Mouse (Mus musculus): ENCODE measurements around the gene Plscr3.
"Not testable (repeated sequence)": the region's sequence is repeated elsewhere in the genome, so short reads cannot be mapped to it uniquely, and the experiment has no call there.

Gene Plscr3

DNA sequence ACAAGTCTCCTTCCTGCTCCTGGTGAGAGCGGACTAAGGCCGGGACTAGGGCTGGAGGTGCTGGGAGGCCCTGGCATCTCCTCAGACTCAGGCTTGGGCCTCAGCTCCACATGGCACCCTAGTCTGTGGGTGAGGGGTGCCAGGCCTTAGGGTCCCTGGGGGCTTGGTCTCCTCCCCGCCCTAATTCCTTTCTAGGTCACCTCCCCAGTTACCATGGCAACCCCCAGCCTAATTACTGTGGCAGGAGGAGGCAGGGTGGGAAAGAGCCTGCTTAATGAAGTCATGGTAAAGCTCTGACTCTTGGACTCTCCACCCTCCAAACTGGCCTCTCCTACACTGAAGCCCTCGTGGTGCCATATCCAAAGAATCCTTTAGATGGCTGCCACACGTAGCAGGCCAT is 17.3 kb upstream of the Plscr3 start:
- peak; percentile 36 for DNase-seq (ENCODE audit: low read depth, low spot score)

DNA sequence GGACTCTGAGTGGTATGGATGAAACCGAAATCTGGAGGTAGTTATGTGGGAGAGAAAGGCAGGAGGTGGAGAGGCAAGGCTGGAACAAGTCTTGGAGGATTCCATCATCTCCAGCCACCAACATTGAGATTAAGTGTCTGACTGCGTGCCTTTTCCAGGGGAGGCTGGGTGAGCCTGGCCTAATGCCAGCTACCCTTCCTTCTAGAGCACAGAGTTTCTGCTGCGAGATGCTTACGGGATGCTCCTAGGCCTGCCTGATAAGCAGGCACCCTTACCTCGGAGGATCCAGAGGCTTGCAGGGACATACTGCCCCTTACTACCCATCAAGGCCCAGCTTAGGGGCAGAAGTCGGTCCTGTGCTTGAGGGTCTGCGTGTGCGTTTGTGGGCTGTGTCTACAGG is 12.6 kb upstream of the Plscr3 start:
- no peak for DNase-seq (ENCODE audit: low read depth, low spot score)

GRCm38 (mm10) chr11:69834001-69834549 is 12.1 kb upstream of the Plscr3 start:
- peak; percentile 84 for DNase-seq (ENCODE audit: low read depth, low spot score)

DNA sequence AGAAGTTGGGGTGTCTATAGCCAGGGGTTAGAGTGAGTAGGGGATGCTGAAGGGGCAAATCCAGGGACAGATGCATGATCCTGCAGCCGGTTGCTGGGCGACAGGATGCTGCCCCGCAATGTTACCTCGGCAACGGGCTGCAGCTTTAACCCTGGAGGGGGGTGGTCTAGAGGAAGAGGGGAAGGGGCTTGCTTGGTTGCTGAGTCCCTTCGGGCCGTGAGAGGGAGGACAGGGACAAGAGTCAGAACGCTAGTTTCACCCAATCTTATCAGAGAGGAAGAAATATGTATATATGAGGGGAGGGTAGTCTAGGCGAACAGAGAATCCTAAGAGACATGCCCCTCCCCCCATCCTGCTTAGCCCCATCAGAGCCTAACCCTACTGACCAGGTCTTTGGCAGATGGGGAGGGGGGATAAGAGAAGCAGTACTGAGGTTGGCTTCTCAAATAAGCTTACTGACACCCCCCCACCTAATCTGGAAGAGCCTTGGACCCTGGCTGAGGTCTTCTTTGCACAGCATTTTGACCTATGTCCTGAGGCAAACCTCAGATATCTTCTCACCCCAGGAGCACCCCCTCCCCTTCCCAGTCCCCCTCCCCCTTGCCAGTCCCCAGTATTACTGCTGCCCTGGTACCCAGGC is 10.7 kb upstream of the Plscr3 start:
- no peak for DNase-seq (ENCODE audit: low read depth, low spot score)

DNA sequence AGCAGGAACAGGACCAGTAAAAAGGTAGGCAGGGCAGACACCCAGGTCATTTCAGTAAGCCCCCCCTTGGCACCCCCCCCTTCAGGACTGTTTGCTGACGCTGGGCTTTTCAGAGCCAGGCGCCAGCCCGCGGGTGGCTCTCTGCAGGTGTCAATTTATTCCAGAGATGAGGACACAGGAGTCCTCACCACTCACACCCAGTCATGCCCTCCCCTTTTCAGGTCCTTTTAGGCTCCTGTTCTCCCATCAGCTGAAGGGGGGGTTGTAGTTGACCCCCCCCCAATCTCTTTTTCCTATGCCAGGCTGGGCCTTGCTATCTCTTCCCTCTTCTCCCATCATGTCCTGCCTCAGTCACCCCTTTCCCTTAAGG is 10.2 kb upstream of the Plscr3 start:
- no peak for DNase-seq (ENCODE audit: low read depth, low spot score)

DNA sequence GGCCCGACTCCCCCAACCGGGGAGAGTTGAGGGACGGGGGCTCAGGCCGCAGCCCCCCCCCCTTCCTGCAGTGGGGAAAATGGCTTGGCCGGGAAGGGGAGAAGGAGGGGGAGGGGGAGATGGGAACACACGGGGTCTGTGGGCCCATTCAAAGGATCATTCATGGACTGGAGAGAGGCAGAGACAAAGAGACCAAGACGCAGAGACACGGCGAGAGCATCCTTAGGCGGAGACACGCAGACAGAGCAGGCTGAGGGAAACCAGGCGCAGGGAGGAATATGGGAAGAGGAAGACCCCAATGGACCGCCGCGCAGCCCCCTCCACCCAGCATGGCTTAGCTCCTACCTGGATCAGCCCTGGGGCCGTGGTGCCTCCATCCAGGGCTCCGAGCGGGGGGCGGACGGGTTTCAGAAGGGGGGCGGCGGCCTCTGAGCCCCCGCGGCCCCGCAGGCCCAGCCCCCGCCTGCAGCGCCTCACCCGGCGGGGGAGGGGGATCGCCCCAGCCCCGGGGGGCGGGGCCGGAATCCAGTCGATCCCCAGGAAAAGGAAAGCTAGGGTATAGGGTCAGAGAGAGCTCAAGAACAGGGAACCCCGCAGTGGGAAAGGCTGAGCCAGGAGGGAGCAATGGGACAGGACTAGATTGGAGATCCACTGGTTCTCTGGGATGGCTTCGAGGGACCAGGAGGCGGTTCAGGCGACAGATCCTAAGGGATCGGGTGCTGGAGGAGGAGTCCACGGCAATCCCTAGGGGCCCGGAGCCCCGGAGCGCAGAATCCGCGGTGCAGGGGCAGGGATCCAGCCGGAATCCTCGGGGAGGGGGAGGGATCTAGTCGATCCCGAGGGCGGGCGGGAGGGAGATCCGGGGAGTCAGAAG is 9.2 kb upstream of the Plscr3 start:
- DNase-seq (ENCODE audit: low read depth, low spot score): no peak

- no peak for DNase-seq (ENCODE audit: low read depth, low spot score)
These were observed 8.6 kb upstream of the Plscr3 start, which contains the start of gene Nlgn2 for GRCm38 (mm10) chr11:69837604-69837951. Nlgn2 (minus strand) TSS chr11:69837784.

DNA sequence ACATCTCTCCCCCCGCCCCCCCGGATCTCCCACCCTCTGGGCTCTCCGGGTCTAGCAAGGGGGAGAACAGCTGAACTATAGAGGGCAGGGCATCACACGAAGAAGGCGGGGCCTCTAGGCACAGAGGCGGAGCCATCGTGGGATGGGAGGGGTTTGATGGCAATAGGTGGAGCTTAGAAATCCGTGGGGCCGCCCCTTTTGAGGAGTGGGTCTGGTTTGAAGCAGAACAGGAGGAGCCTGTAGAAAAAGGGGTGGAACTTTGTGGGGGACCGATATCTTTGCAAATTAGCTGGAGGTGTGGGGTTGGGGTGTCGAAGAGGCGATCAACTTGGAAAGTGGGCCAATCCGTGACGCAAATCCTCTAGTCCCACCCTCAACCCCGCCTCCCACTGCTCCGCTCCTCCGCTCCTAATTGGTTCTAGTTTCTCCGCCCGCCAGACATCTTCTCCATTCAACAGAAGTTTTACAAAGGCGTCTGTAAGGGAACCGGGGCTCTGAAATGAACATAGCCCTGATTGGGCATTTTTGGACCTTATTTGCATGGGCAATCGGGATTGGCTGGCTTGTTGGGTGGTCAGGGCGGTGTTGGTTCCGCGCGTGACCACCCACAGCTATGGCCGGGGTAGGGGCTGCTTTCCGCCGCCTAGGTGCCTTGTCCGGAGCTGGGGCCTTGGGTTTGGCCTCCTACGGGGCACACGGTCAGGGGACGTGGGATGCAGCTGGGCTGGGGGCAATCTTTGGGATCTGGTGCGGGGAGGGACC is 8.0 kb upstream of the Plscr3 start, which contains the start of gene Tmem256:
Gene Tmem256 (plus strand): TSS at position 563 of the 762 bp plus-strand sequence.
- DNase-seq (ENCODE audit: low read depth, low spot score): peak; percentile 99

DNA sequence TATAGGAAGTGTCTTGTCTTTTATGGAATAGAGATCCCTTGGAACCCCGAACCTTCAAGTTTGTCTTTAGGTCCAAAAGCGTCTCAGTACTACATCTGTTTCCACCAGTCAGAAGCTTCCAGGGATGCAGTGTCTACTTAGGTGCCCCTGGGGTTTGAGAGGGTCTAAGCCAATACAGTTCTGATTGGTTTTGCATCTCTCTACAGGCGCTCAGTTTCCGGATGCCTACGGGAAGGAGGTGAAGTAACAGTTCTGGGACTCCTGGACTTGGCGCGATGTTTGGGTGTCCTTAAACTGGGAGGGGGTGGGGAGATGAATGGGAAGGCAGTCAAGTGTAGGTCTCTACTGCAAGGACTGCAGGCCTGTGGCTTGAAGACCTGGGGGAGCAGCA is 7.5 kb upstream of the Plscr3 start:
- no peak for DNase-seq (ENCODE audit: low read depth, low spot score)

GRCm38 (mm10) chr11:69846738-69847688 is 837 bp downstream of the Plscr3 start:
- DNase-seq (ENCODE audit: low read depth, low spot score): no peak

- no peak for DNase-seq (ENCODE audit: low read depth, low spot score)
These were observed 1.8 kb downstream of the Plscr3 start for GRCm38 (mm10) chr11:69848021-69848420.

DNA sequence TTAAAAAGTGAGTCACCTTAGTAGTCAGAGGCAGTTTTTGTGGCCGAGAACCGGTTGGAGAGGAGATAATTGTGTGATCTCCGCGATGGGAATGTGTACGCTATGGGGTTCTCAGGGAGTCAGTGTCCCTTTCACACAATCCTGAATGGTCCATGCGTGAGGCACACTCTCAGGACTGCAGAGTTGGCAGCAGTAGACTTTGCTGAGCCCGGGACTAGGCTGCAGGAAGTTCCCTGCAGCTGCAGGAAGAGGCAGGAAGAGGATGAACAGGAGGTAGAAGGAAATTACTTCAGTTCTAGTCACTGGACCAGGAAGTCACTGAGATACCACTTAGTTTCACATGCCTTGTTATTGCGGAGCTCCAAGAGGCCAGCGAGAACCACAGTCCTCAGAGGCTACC is 3.0 kb downstream of the Plscr3 start:
- DNase-seq (ENCODE audit: low read depth, low spot score): no peak

- DNase-seq (ENCODE audit: low read depth, low spot score): no peak
These were observed 3.7 kb downstream of the Plscr3 start for GRCm38 (mm10) chr11:69849884-69850283.

- no peak for DNase-seq (ENCODE audit: low read depth, low spot score)
These were observed 4.6 kb downstream of the Plscr3 start for GRCm38 (mm10) chr11:69850754-69851153.

DNA sequence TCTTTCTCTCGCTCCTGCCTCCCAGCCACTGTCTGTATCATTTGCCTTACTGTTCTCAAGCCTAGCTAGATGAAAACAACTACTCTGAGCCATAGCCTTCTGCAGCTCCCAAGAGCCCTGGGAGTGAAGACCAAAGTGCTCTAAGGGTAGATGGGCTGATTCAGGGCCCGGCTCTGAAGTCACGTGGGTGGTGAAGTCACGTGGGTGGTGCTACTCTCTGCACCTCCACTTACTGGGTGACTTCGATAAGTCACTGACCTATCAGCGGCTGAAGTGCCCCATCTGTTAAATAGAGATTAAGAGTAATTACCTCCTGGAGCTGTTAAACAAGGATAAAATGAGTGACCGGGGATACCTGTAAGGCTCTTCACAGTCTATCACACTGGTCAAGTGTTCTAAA is 7.8 kb downstream of the Plscr3 start:
- DNase-seq (ENCODE audit: low read depth, low spot score): peak; percentile 67

DNA sequence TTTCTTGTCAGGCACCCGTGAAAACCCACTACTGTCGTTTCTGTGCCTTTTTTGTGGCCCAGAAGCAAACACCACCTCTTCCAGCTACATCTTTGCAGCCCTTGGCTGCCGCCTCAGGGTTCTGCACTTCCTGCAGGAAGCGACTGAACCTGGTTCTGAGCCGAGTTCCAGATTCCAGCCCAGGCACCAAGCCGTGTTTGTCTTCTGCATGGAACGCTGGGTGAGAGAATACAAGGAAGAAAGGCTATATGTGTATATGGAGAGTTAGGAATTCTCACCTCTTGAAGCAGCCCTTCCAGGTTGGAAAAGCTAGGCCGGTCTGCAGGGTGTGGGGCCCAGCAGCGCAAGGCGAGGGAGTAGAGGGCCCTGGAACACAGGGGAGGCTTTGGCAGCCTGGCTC is 8.5 kb downstream of the Plscr3 start:
- no peak for DNase-seq (ENCODE audit: low read depth, low spot score)

- peak; percentile 92 for DNase-seq (ENCODE audit: low read depth, low spot score)
These were observed 9.2 kb downstream of the Plscr3 start for GRCm38 (mm10) chr11:69855347-69855746.

GRCm38 (mm10) chr11:69858113-69858998 is 12.2 kb downstream of the Plscr3 start, which contains the start of gene Tnk1:
Tnk1 (minus strand) TSS chr11:69858730.
- DNase-seq (ENCODE audit: low read depth, low spot score): peak; percentile 70

- not testable (repeated sequence) for DNase-seq (ENCODE audit: low read depth, low spot score)
These were observed 17.6 kb downstream of the Plscr3 start for GRCm38 (mm10) chr11:69863729-69864128.
